Mouse (Mus musculus): ENCODE data around the gene Gga1. TPM values are rescaled to one million over a fixed set of nuclear protein-coding genes. Genes with fewer than 3 reads are reported as not detected.
A peak's percentile ranks its signal among the peaks of the same experiment; 100 is the strongest.

Gga1 gene
- total and polyA plus RNA-seq, 2 experiments from 2014 or later, result 40.0 to 41.2 TPM

GRCm38 (mm10) chr15:78915660-78916017 is 38.6 kb downstream of the Gga1 start:
- H3K4me3 ChIP-seq (ENCODE audit: low read length), result peak overlapping the region; percentile 71
- H3K4me2 ChIP-seq (ENCODE audit: low read depth, low read length), result peak overlapping the region; percentile 86
- no peaks in the 10 kb centered on the region for H3K9me3 ChIP-seq (ENCODE audit: low read length)
- WGBS, result 9% methylated on average over 8 of the region's 8 CpGs
- H3K9ac ChIP-seq (replicated peaks; ENCODE audit: low read length), result peak overlapping the region; percentile 86
- peaks cover 8% of the 10 kb centered on the region; the same call in 1 of the 2 replicates for H3K36me3 ChIP-seq (ENCODE audit: insufficient read depth, low read length)
- TF ChIP-seq CTCF (IDR thresholded peaks at IDR 0.05; ENCODE audit: low read depth), result peak; percentile 95
- DNase-seq (ENCODE audit: low spot score) (peak; percentile 93), ATAC-seq (peak; percentile 33; the same call in 1 of the 2 replicates)
- peak overlapping the region; percentile 48; the same call in 1 of the 2 replicates for H3K27ac ChIP-seq
- H3K4me1 ChIP-seq (ENCODE audit: insufficient read depth, low read length), result peaks cover 20% of the 10 kb centered on the region
- H3K27me3 ChIP-seq (ENCODE audit: insufficient read depth, low read length), result no peaks in the 10 kb centered on the region

GRCm38 (mm10) chr15:78916052-78916826 is 39.2 kb downstream of the Gga1 start:
- H3K27me3 ChIP-seq (ENCODE audit: insufficient read depth, low read length), result no peaks in the 10 kb centered on the region
- TF ChIP-seq CTCF (IDR thresholded peaks at IDR 0.05; ENCODE audit: low read depth), result no peak
- peak overlapping the region; percentile 71 for H3K4me3 ChIP-seq (ENCODE audit: low read length)
- H3K27ac ChIP-seq, result peak overlapping the region; percentile 48; the same call in 1 of the 2 replicates
- DNase-seq (ENCODE audit: low spot score) (peak; percentile 57), ATAC-seq (0 out of 2 replicates have a peak, but pooled peaks have one; percentile 1)
- peak overlapping the region; percentile 86 for H3K9ac ChIP-seq (replicated peaks; ENCODE audit: low read length)
- H3K36me3 ChIP-seq (ENCODE audit: insufficient read depth, low read length), result peaks cover 8% of the 10 kb centered on the region; the same call in 1 of the 2 replicates
- H3K9me3 ChIP-seq (ENCODE audit: low read length), result no peaks in the 10 kb centered on the region
- H3K4me2 ChIP-seq (ENCODE audit: low read depth, low read length), result peak overlapping the region; percentile 86
- peaks cover 20% of the 10 kb centered on the region for H3K4me1 ChIP-seq (ENCODE audit: insufficient read depth, low read length)
- WGBS, result 17% methylated on average over 12 of the region's 12 CpGs

GRCm38 (mm10) chr15:78918126-78918525 is 41.1 kb downstream of the Gga1 start:
- no peak overlapping the region for H3K4me3 ChIP-seq (ENCODE audit: low read length)
- H3K27me3 ChIP-seq (ENCODE audit: insufficient read depth, low read length), result no peaks in the 10 kb centered on the region
- no peak overlapping the region for H3K27ac ChIP-seq
- H3K9me3 ChIP-seq (ENCODE audit: low read length), result no peaks in the 10 kb centered on the region
- no peak for TF ChIP-seq CTCF (IDR thresholded peaks at IDR 0.05; ENCODE audit: low read depth)
- no peak for ATAC-seq
- H3K36me3 ChIP-seq (ENCODE audit: insufficient read depth, low read length), result peaks cover 8% of the 10 kb centered on the region; the same call in 1 of the 2 replicates
- 92% methylated on average over 23 of the region's 23 CpGs for WGBS
- DNase-seq (ENCODE audit: low spot score), result no peak
- no peak overlapping the region for H3K9ac ChIP-seq (replicated peaks; ENCODE audit: low read length)
- H3K4me1 ChIP-seq (ENCODE audit: insufficient read depth, low read length), result peaks cover 17% of the 10 kb centered on the region
- no peak overlapping the region for H3K4me2 ChIP-seq (ENCODE audit: low read depth, low read length)

GRCm38 (mm10) chr15:78919914-78920313 is 42.9 kb downstream of the Gga1 start:
- no peak for ATAC-seq
- 88% methylated on average over 12 of the region's 12 CpGs for WGBS
- no peak overlapping the region for H3K27ac ChIP-seq
- H3K9ac ChIP-seq (replicated peaks; ENCODE audit: low read length), result no peak overlapping the region
- peaks cover 15% of the 10 kb centered on the region for H3K4me1 ChIP-seq (ENCODE audit: insufficient read depth, low read length)
- H3K4me3 ChIP-seq (ENCODE audit: low read length), result no peak overlapping the region
- no peaks in the 10 kb centered on the region for H3K27me3 ChIP-seq (ENCODE audit: insufficient read depth, low read length)
- no peak for DNase-seq (ENCODE audit: low spot score)
- H3K9me3 ChIP-seq (ENCODE audit: low read length), result no peaks in the 10 kb centered on the region
- no peak for TF ChIP-seq CTCF (IDR thresholded peaks at IDR 0.05; ENCODE audit: low read depth)
- H3K36me3 ChIP-seq (ENCODE audit: insufficient read depth, low read length), result peaks cover 8% of the 10 kb centered on the region; the same call in 1 of the 2 replicates
- H3K4me2 ChIP-seq (ENCODE audit: low read depth, low read length), result no peak overlapping the region

GRCm38 (mm10) chr15:78922700-78923099 is 45.7 kb downstream of the Gga1 start:
- no peak for TF ChIP-seq CTCF (IDR thresholded peaks at IDR 0.05; ENCODE audit: low read depth)
- H3K4me2 ChIP-seq (ENCODE audit: low read depth, low read length), result no peak overlapping the region
- no peak overlapping the region for H3K9ac ChIP-seq (replicated peaks; ENCODE audit: low read length)
- ATAC-seq (no peak), DNase-seq (ENCODE audit: low spot score) (no peak)
- peaks cover 12% of the 10 kb centered on the region for H3K4me1 ChIP-seq (ENCODE audit: insufficient read depth, low read length)
- H3K36me3 ChIP-seq (ENCODE audit: insufficient read depth, low read length), result peaks cover 8% of the 10 kb centered on the region; the same call in 1 of the 2 replicates
- no peaks in the 10 kb centered on the region for H3K9me3 ChIP-seq (ENCODE audit: low read length)
- no peak overlapping the region for H3K4me3 ChIP-seq (ENCODE audit: low read length)
- WGBS, result 86% methylated on average over 7 of the region's 7 CpGs
- H3K27ac ChIP-seq, result no peak overlapping the region
- H3K27me3 ChIP-seq (ENCODE audit: insufficient read depth, low read length), result no peaks in the 10 kb centered on the region

GRCm38 (mm10) chr15:78923585-78923984 is 46.6 kb downstream of the Gga1 start:
- H3K4me2 ChIP-seq (ENCODE audit: low read depth, low read length), result no peak overlapping the region
- H3K27ac ChIP-seq, result no peak overlapping the region
- no peak for DNase-seq (ENCODE audit: low spot score)
- TF ChIP-seq CTCF (IDR thresholded peaks at IDR 0.05; ENCODE audit: low read depth), result no peak
- H3K9me3 ChIP-seq (ENCODE audit: low read length), result no peaks in the 10 kb centered on the region
- ATAC-seq, result no peak
- no peak overlapping the region for H3K4me3 ChIP-seq (ENCODE audit: low read length)
- H3K9ac ChIP-seq (replicated peaks; ENCODE audit: low read length), result no peak overlapping the region
- no peaks in the 10 kb centered on the region for H3K27me3 ChIP-seq (ENCODE audit: insufficient read depth, low read length)
- 75% methylated on average over 6 of the region's 6 CpGs for WGBS
- H3K36me3 ChIP-seq (ENCODE audit: insufficient read depth, low read length), result 0 out of 2 replicates have a peak, but pooled peaks cover 8% of the 10 kb centered on the region
- H3K4me1 ChIP-seq (ENCODE audit: insufficient read depth, low read length), result peaks cover 12% of the 10 kb centered on the region

- Histone ChIP-seq H3K4me3 (ENCODE audit: low read length) (no peak overlapping the region), H3K9me3 (ENCODE audit: low read length) (no peaks in the 10 kb centered on the region), H3K4me2 (ENCODE audit: low read depth, low read length) (no peak overlapping the region), H3K9ac (replicated peaks; ENCODE audit: low read length) (no peak overlapping the region), H3K27ac (no peak overlapping the region), H3K27me3 (ENCODE audit: insufficient read depth, low read length) (no peaks in the 10 kb centered on the region), H3K4me1 (ENCODE audit: insufficient read depth, low read length) (peaks cover 12% of the 10 kb centered on the region), H3K36me3 (ENCODE audit: insufficient read depth, low read length) (no peaks in the 10 kb centered on the region)
- TF ChIP-seq CTCF (IDR thresholded peaks at IDR 0.05; ENCODE audit: low read depth), result no peak
- ATAC-seq (no peak), DNase-seq (ENCODE audit: low spot score) (no peak)
- 34% methylated on average over 8 of the region's 8 CpGs for WGBS
Observed at GRCm38 (mm10) chr15:78925129-78925528, 48.1 kb downstream of the Gga1 start.

Data from hindbrain, postnatal 0 days (tissue).